Mouse (Mus musculus): Measurements from ENCODE around the gene Tmem212.

The Tmem212 gene

GRCm38 (mm10) chr3:27854431-27855180, 41.6 kb downstream of the Tmem212 start:
- in situ Hi-C loops (cut with MboI, MseI) = no loop called here

GRCm38 (mm10) chr3:27843266-27843665, 52.9 kb downstream of the Tmem212 start:
- in situ Hi-C loops (cut with MboI, MseI) = loop anchor here in 1 of 2 experiments (25.0 kb wide), 1 partner anchor 1494 kb away; no protein-coding TSS in a partner anchor

DNA sequence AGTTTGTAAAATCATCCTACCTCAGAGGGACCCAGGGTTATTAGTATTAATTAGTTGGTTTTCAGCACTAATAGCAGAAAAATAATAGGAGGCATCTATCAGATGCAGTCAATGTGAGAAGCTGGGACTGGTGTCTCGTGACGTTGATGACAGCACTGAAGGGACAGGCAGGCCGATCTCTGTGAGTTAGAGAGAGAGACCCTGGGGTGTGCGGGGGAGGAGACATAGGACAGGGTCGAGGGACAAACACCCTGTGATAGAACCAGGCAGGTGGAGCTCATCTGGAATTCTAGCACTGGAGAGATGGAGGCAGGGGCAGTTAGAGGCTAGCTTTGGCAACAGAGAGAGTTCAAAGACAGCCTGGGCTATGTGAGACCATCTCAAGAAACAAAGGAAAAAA, 53.3 kb downstream of the Tmem212 start:
- in situ Hi-C loops (cut with MboI, MseI) = loop anchor here in 1 of 2 experiments (25.0 kb wide), 1 partner anchor 1494 kb away; no protein-coding TSS in a partner anchor

DNA sequence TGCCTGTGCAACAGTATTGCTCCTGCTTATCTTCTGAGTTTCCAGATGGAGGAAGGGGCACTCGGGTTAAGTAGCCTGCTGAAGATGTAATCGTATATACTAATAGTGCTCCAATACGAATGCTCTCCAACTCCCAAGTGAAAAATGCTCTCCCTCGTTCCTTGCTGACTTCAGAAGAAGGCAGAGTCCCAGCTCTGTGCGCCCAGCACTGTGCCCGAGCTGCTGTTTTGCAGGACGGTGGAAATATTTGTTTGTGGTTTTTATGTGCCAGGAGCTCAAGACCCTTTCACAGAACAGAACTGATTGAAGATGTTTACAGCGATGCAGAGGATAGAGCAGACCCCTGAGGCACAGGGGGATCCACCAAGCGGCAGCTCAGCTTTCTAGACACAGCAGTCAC, 55.9 kb downstream of the Tmem212 start:
- in situ Hi-C loops (cut with MboI, MseI) = loop anchor here in 1 of 2 experiments (25.0 kb wide), 1 partner anchor 1497 kb away; no protein-coding TSS in a partner anchor

GRCm38 (mm10) chr3:27839795-27840194, 56.4 kb downstream of the Tmem212 start:
- in situ Hi-C loops (cut with MboI, MseI) = loop anchor here in 1 of 2 experiments (25.0 kb wide), 1 partner anchor 1498 kb away; no protein-coding TSS in a partner anchor

- in situ Hi-C loops (cut with MboI, MseI) = loop anchor here in 1 of 2 experiments (25.0 kb wide), 1 partner anchor 1498 kb away; no protein-coding TSS in a partner anchor
These were observed 56.9 kb downstream of the Tmem212 start for GRCm38 (mm10) chr3:27839231-27839630.

GRCm38 (mm10) chr3:27836297-27836696, 59.9 kb downstream of the Tmem212 start:
- in situ Hi-C loops (cut with MboI, MseI) = loop anchor here in 1 of 2 experiments (25.0 kb wide), 1 partner anchor 1501 kb away; no protein-coding TSS in a partner anchor

DNA sequence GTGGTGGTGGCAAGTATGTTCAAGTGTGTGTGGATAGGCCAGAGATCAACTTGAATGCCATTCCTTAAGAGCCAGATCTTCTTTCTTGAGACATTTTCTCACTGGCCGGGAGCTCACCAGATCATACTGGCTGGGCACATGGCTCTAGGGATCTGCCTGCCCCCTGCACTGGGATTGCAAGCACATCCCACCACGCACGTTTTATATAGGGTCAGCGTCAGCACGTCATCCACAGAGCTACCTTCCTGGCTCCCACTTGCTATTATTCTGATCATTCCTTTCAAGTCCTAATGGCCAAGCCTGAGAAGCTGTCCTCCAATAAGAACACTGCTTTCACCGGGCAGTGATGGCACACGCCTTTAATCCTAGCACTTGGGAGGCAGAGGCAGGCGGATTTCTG, 60.4 kb downstream of the Tmem212 start:
- in situ Hi-C loops (cut with MboI, MseI) = loop anchor here in 1 of 2 experiments (25.0 kb wide), 1 partner anchor 1502 kb away; no protein-coding TSS in a partner anchor

- in situ Hi-C loops (cut with MboI, MseI) = loop anchor here in 1 of 2 experiments (25.0 kb wide), 1 partner anchor 1509 kb away; no protein-coding TSS in a partner anchor
These were observed 67.4 kb downstream of the Tmem212 start for GRCm38 (mm10) chr3:27828755-27829154.

- in situ Hi-C loops (cut with MboI, MseI) = loop anchor here in 1 of 2 experiments (25.0 kb wide), 1 partner anchor 1510 kb away; no protein-coding TSS in a partner anchor
These were observed 68.9 kb downstream of the Tmem212 start for GRCm38 (mm10) chr3:27827236-27827635.

- in situ Hi-C loops (cut with MboI, MseI) = loop anchor here in 1 of 2 experiments (25.0 kb wide), 1 partner anchor 1511 kb away; no protein-coding TSS in a partner anchor
These were observed 70.2 kb downstream of the Tmem212 start for GRCm38 (mm10) chr3:27825985-27826384.
